Mouse (Mus musculus): Measurements from ENCODE around the gene Jag2. TPM values are rescaled to one million over a fixed set of nuclear protein-coding genes. Genes with fewer than 3 reads are reported as not detected.

Gene Jag2
- total RNA-seq, 2 experiments from 2014 or later = 22.1 to 24.0 TPM

DNA sequence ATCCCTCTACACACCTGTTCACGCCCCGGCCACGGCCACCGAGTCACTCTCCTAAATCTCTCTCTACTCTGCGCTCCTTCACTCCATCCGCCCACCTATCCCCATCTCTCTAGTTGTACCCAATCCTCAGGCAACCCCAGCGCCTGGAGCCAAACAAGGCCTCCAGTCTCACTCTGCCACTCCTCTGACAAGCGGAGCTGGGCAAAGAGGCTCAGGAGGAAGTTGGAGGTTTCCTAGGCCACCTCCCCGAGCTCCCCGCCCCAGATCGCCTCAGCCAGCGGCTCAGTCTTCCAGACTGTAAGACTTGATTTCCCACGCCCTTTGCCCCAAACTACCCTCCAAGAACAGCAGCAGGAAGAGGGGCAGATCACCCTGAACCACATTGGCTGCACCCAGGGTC is 58.8 kb downstream of the Jag2 start:
- DNase-seq (ENCODE audit: low spot score) = no peak

DNA sequence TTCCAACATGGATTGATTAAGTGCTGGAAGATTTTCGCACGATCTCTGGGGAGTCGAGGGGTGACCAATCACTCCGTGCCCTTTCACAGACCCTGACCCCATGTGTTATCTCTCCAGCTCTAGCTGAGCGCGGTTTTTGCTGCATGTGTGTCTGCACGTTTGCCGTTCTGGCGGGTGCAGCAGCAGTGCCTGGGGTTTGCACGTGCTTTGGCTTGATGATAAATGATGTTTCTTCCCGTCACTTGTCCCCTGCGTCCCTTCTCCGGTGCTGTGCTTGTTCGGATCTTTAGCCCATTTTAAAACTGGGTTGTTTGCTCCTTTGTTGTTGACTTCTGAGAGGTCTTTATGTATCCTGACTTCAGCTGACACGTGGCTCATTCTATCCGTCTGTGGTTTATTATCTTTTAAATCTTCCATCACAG is 59.8 kb downstream of the Jag2 start:
- no peak for DNase-seq (ENCODE audit: low spot score)

DNA sequence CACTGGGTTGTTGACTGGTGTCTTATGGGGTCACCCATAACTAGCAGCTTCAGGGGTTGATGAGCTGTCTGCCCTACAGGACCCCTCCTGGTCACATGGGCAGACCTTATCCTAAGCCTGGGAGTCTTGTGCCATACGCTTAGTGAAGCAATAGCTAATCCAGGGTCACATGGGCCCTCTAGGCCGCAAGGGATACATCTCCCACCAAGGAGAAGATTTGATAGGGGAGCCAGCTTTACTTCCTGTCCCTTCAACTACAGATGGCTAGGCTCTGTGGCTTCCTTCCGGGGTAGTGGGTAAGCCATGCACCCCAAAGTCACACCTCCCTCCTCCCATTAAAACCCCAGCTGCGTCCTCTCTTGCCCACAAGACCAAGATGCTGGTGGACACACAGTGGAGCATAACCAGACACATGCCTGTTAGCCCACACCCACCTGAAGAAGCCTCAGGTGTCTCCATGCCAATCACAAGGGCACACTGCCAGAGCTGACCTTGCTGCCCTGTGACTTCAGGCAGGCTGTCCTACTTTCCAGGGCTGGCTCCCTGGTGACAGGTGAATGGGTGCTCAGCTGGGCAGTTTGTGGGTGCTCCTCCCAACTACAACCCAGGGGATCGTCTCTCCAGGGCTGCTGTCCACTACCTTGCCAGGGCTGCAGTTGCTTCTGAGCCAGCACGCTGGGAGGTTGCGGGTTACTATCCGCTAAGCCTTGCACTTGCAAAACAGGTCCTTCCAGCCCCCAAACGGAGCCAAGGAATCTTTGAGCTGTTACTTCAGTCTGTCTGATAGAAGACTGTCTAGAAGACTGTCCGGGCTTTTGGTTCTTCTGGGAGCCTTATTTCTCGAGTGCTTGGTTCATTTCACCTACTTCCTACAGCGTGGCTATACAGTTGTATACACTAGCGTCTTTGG is 61.1 kb downstream of the Jag2 start, which contains the start of gene Gpr132:
Gene Gpr132, minus strand, starts transcription at position 51 of the 910 bp plus-strand sequence.
- no peak for DNase-seq (ENCODE audit: low spot score)

DNA sequence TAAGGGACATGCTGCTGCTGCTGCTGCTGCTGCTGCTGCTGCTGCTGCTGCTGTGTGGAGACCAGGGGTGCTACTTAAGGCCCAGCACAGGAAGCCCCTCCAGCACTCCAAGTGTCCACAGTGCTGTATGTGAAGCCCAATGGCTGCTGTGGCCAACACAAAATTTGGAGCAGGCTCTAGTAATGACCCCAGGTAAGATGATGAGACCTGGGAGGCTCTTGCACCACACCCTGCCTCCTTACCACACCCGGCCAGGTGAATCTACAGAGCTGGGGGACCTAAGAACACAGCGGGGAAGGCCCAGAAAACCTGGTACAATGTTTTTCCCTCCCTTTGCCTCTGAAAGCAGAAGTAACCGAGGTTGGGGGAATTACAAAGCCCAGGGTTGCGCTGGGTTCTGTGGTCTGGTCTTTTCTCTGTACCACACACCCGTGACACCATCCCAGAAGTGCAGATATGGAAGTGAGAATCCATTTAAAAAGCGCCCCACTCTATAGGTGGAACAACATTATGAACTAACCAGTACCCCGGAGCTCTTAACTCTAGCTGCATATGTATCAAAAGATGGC is 62.4 kb downstream of the Jag2 start:
- no peak for DNase-seq (ENCODE audit: low spot score)

DNA sequence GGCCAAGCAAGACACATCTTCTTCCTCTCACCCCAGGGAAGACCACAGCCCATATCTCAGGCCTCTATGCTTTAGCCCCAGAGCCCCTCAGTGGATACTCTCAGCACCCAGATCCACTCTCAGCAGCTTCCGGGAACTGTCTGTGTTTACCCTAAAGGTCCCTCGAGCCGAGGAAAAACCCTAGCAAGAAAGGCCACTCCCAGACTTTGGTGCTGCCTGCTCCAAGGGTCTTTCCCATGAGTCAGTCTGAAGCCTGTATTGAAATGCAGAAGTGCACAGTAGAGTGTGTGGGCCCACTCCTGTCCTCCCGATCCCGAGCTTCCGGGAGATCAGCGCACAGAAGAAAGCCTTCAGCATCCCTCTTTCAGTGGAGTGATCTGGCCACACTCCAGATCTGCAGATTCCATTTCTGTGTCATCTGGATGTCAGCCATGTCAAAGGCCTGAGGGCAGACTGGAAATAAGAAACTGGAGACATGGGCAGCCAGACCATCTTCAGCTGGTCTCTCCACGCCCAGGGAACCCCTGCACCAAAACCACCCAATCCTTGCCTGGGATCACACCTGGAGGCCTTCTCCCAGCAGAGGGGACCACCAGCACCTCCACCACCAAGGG is 63.0 kb downstream of the Jag2 start:
- no peak for DNase-seq (ENCODE audit: low spot score)

DNA sequence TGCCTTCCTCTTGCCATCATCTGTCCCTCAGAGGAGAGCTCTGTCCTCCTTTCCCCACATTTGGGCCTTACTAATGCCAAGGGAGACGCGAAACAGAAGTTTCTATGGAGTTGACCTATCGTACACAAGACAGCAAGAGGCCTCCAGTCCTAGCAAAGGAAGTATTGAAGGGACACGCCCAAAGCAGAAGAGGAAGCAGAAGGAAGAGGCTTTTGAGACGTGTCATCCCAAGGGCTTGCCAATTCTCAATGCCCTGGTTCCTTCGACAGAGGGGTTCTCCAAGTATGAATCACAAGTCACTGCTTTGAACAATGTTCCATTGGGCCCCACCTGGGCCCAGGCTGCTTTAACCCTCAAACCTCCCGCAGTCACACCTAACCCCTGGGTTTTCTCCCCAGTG is 64.8 kb downstream of the Jag2 start:
- DNase-seq (ENCODE audit: low spot score) = no peak

DNA sequence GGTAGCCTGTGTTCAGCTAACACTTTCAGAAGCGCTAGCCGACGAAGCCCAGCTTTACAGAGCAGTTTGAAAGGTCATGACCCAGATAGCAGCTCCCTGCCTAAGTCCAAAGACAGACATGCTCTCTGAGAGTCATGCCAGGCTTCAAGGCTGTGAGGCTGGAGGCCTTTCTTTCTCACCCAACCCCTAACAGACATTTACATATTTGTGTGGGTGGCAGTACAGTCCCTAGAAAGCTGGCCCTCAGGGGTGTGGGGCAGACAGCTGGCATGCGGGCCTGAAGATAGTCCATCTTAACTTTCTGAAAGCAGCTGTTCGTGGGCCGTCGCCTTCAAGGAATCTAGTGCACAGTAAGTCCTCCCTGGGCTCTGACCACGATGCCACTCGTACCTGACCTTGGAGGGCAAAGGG is 67.7 kb downstream of the Jag2 start:
- no peak for DNase-seq (ENCODE audit: low spot score)

DNA sequence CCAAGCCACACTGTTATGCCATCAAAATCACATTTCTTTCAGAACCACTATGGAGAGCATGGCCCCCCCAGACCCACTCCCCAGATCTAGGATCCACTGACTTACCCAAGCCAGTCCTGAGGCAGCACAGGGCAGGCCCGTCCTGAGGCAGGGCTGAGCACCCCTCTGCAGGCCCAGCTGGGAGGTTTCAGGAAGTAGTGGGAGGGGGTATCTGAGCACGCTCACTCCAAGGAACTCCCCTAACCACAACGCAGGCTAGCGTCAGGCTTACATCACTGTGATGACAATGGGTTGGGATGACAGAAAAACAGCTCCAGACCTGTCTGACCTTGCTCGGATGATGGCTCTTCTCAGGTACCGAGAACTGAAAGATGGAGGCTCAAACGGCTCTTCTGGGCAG is 68.8 kb downstream of the Jag2 start:
- no peak for DNase-seq (ENCODE audit: low spot score)

DNA sequence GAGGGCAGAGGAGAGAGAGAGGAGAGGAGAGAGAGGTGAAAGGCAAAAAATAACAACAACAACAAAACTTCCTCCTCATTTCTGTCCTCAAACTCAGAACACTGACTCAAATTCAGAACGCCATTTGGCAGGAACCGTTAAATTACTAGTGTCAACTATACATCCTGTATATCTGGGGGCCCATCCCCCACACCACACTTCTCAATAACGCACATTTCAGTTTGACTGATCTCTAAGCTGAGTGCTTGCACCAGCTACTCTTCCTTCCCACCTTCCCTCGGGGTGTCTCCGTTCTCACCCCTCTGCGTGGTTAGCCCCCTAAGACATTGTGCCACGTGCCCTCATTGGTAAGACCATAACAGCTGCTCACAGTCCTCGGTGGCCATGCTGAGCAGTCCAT is 69.6 kb downstream of the Jag2 start:
- no peak for DNase-seq (ENCODE audit: low spot score)

DNA sequence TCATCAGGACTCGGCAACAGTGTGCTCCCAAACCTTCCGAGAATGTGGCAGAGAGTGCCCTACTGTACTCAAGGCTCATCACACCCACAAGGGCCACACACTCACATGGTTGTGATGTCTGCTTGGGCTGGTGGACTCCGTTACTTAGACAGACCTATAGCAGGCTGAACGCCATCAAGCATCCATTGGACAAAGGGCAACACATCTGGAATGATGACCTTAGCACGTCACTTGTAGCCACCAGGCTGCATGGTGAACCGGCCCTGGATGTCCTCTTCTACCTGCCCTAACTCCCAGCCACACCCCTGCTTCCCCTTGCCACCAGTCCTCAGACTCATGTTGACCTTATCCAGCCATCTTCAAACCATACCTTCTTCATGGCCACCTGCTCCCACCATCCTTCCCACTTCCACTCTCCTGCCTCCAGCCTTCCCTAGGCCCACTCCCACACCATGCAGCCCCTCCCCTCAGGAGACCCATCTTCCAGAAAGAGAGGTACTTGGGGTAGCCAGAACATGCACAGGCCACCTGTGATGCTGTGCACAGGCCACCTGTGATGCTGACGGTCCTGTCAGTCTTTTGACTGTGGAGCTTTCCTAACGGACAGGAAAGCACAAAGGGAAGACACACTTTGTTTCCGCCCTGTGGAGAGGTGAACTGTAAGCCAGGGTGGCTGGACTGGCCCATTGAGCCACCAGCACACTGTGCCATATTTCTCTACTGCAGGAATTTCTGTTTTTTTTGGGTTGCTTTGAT is 70.8 kb downstream of the Jag2 start:
- no peak for DNase-seq (ENCODE audit: low spot score)

Small RNA genes within 50 kb of the gene (microRNA-seq; reads per million reads assigned to microRNA genes)
- gene Mir6941 = not detected

Other genes with a start within 250 kb of the Jag2 start
- gene Cep170b, start 209.3 kb downstream of the Jag2 start, total RNA-seq (2021) = 10 to 100 TPM in 1 of 2 experiments, 1 to 10 TPM in 1; 9.0 to 12.8 TPM
- gene Pld4, start 169.1 kb downstream of the Jag2 start, total RNA-seq (2021) = 1 to 10 TPM; 1.3 to 3.4 TPM
- 1 to 10 TPM; 7.2 to 7.8 TPM for gene Ahnak2, start 127.1 kb downstream of the Jag2 start, total RNA-seq (2021)
- gene Clba1, start 120.8 kb downstream of the Jag2 start, total RNA-seq (2021) = under 1 TPM; 0.34 to 0.57 TPM
- 1 to 10 TPM; 2.2 to 2.8 TPM for gene Cdca4, start 100.4 kb downstream of the Jag2 start, total RNA-seq (2021)
- under 1 TPM in 1 of 2 experiments, not detected in 1; 0.14 TPM for gene Gpr132, start 61.5 kb downstream of the Jag2 start, total RNA-seq (2021)
- gene Nudt14, start 12.3 kb upstream of the Jag2 start, total RNA-seq (2021) = 1 to 10 TPM; 6.5 to 7.6 TPM
- gene Btbd6, start 46.7 kb upstream of the Jag2 start, total RNA-seq (2021) = 10 to 100 TPM; 19.6 to 20.4 TPM
- gene Brf1, start 70.9 kb upstream of the Jag2 start, total RNA-seq (2021) = 10 to 100 TPM; 17.8 to 18.5 TPM
- gene Pacs2, start 84.7 kb upstream of the Jag2 start, total RNA-seq (2021) = 10 to 100 TPM; 33.7 to 35.0 TPM
- gene Tex22, start 144.7 kb upstream of the Jag2 start, total RNA-seq (2021) = under 1 TPM in 1 of 2 experiments, not detected in 1; 0.27 TPM
- gene Mta1, start 168.5 kb upstream of the Jag2 start, total RNA-seq (2021) = 10 to 100 TPM; 38.0 to 41.7 TPM
- gene Crip2, start 210.5 kb upstream of the Jag2 start, total RNA-seq (2021) = 10 to 100 TPM; 28.2 to 43.8 TPM
- gene Crip1, start 216.5 kb upstream of the Jag2 start, total RNA-seq (2021) = 100 to 1,000 TPM in 1 of 2 experiments, 10 to 100 TPM in 1; 65.3 to 100 TPM
- not detected for gene Tedc1, start 226.6 kb upstream of the Jag2 start, total RNA-seq (2021)